Mouse (Mus musculus) ES-E14 (cell line): ENCODE measurements at regions not wholly inside any gene's neighbourhood (a gene's known extent, or its start where the extent isn't known, plus 50 kb on each side); places are given as distances from the start of the nearest gene placed in this dataset.

Experiments used
- DNase-seq: peaks from one replicate; pipeline ENCODE4 v3.0.0-alpha.2; 2013; ENCODE audit warnings: low read depth, low spot score
- H3K27ac ChIP-seq: 2 replicates; pipeline ENCODE4 v1.5.1; 2012; ENCODE audit warnings: low read depth, mild to moderate bottlenecking, low read length, moderate library complexity, mixed read lengths; ENCODE audit not compliant: poor library complexity, insufficient read depth, severe bottlenecking
- H3K36me3 ChIP-seq: 2 replicates; pipeline ENCODE4 v1.6.1; 2012; ENCODE audit warnings: mild to moderate bottlenecking, low read length, moderate library complexity, mixed read lengths; ENCODE audit not compliant: control insufficient read depth, poor library complexity, insufficient read depth, severe bottlenecking
- H3K4me1 ChIP-seq, 2 experiments: fragments of 150-350 bp in 1 of 2; sonication (generic) in 1 of 2; 2 replicates each; pipeline ENCODE4 v1.6.1; 2012; ENCODE audit warnings: low read length in 2 of 2, mild to moderate bottlenecking in 1 of 2, mixed read lengths in 1 of 2; ENCODE audit not compliant: control insufficient read depth in 2 of 2, insufficient read depth in 2 of 2, poor library complexity in 1 of 2
- H3K4me3 ChIP-seq, 2 experiments: fragments of 150-350 bp in 1 of 2; sonication (generic) in 1 of 2; 2 replicates each; pipeline ENCODE4 v1.5.1; 2012; ENCODE audit warnings: low read length in 2 of 2, low read depth in 1 of 2, mild to moderate bottlenecking in 1 of 2, mixed read lengths in 1 of 2; ENCODE audit not compliant: insufficient read depth in 1 of 2, poor library complexity in 1 of 2, severe bottlenecking in 1 of 2
- H3K9ac ChIP-seq: 2 replicates; pipeline ENCODE4 v1.6.1; 2012; ENCODE audit warnings: low read depth, mild to moderate bottlenecking, low read length, mixed read lengths; ENCODE audit not compliant: poor library complexity, insufficient read depth, severe bottlenecking
- H3K9me3 ChIP-seq: fragments of 150-350 bp; sonication (generic); 2 replicates; pipeline ENCODE4 v1.6.1; 2012; ENCODE audit warnings: low read depth, mild to moderate bottlenecking, low read length; ENCODE audit not compliant: control insufficient read depth, insufficient read depth
- CHD2 ChIP-seq: IDR thresholded peaks from 2 replicates; pipeline ENCODE4 v1.6.1; 2014; ENCODE audit warnings: mild to moderate bottlenecking, low read depth, low read length, inconsistent platforms
- HCFC1 ChIP-seq: IDR thresholded peaks from 2 replicates; pipeline ENCODE4 v1.6.1; 2012; ENCODE audit warnings: low read length, inconsistent platforms, borderline replicate concordance; ENCODE audit not compliant: insufficient read depth
- MAFK ChIP-seq: IDR thresholded peaks from 2 replicates; pipeline ENCODE4 v1.6.1; 2014; ENCODE audit warnings: mild to moderate bottlenecking, low read depth, low read length, inconsistent platforms; ENCODE audit not compliant: insufficient read depth
- ZC3H11A ChIP-seq: IDR thresholded peaks from 2 replicates; pipeline ENCODE4 v1.6.1; 2012; ENCODE audit warnings: low read depth, mild to moderate bottlenecking, inconsistent platforms, low read length, borderline replicate concordance
- ZNF384 ChIP-seq: IDR thresholded peaks from 2 replicates; pipeline ENCODE4 v1.6.1; 2012; ENCODE audit warnings: low read depth, low read length, inconsistent platforms
- in situ Hi-C, 2 experiments: fragments of 600-800 bp; cut with MboI; formaldehyde crosslinking; loops; one replicate each; pipeline ENCODE4 v1.15.1; 2025; ENCODE audit warnings: low sequenced_read_pairs in 2 of 2, inconsistent platforms in 1 of 2; ENCODE audit not compliant: unreplicated experiment in 2 of 2

DNA sequence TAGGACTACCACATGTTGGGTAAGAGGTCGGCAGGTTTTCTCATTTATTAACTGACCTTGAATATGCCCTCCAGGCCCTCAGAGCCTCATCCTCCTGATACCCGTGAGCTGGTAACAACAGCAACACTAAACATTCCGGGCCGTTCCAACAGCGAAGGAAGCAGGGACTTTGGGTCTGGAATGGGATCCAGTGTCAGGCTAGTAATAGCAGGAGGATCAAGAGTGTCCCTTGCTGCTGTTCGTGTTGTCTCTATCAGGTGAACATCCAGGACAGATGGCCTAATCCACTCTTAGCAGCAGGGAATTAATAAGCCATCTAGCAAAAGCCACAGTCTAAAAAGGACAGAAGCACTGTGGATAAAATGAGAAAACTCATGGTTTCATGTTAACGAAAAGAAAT, 106.7 kb downstream of the Cpeb2 start:
- in situ Hi-C loops, result no loop called here
- no peak for DNase-seq
- no peaks in the 10 kb centered on the region for H3K36me3 ChIP-seq
- no peak overlapping the region for H3K9ac ChIP-seq
- no peaks in the 10 kb centered on the region for H3K4me1 ChIP-seq
- H3K27ac ChIP-seq, result no peak overlapping the region
- no peak overlapping the region for H3K4me3 ChIP-seq
- TF ChIP-seq ZC3H11A (no peak), ZNF384 (no peak), CHD2 (no peak), MAFK (no peak), HCFC1 (no peak)
- H3K9me3 ChIP-seq, result 0 out of 2 replicates have a peak, but pooled peaks cover 2% of the 10 kb centered on the region

GRCm38 (mm10) chr5:43341475-43341874, 108.5 kb downstream of the Cpeb2 start:
- in situ Hi-C loops, result no loop called here
- no peaks in the 10 kb centered on the region for H3K4me1 ChIP-seq
- H3K9ac ChIP-seq, result no peak overlapping the region
- TF ChIP-seq ZNF384, result no peak
- no peak for TF ChIP-seq HCFC1
- no peak for TF ChIP-seq CHD2
- no peak for TF ChIP-seq ZC3H11A
- no peak for TF ChIP-seq MAFK
- no peaks in the 10 kb centered on the region for H3K36me3 ChIP-seq
- H3K4me3 ChIP-seq, result no peak overlapping the region
- H3K27ac ChIP-seq, result no peak overlapping the region
- 0 out of 2 replicates have a peak, but pooled peaks cover 3% of the 10 kb centered on the region for H3K9me3 ChIP-seq
- no peak for DNase-seq

- Histone ChIP-seq H3K27ac (no peak overlapping the region), H3K36me3 (no peaks in the 10 kb centered on the region), H3K9ac (no peak overlapping the region), H3K4me3 (no peak overlapping the region), H3K4me1 (no peaks in the 10 kb centered on the region), H3K9me3 (0 out of 2 replicates have a peak, but pooled peaks cover 4% of the 10 kb centered on the region)
- DNase-seq, result no peak
- TF ChIP-seq ZNF384, result no peak
- no peak for TF ChIP-seq CHD2
- TF ChIP-seq ZC3H11A, result no peak
- no peak for TF ChIP-seq HCFC1
- TF ChIP-seq MAFK, result no peak
- in situ Hi-C loops, result no loop called here
These were observed 111.5 kb downstream of the Cpeb2 start for GRCm38 (mm10) chr5:43344441-43344840.

DNA sequence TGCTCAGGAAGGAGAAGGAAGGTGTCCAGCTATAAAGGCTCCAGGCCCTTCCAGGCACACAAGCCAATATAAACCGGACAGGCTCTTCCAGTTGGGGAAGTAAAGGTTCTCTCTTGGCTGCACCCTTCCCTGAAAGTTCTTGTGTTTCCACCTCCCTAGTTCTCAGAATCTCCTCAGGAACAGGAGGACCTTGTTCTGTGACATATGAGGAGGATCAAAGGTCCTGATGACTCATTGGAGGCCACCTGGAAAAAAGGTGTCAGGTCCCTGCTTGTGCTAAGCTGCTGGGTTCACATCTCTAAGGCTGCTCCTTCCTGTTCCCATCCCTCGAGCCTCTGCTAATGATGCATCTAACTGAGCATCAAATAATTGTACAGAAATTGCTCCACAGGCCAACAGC, 118.0 kb downstream of the Cpeb2 start:
- TF ChIP-seq HCFC1 (no peak), CHD2 (no peak), MAFK (no peak), ZNF384 (no peak), ZC3H11A (no peak)
- in situ Hi-C loops, result no loop called here

More for the DNA sequence above, 118.0 kb downstream of the Cpeb2 start:
- no peak overlapping the region for H3K27ac ChIP-seq
- H3K9ac ChIP-seq, result no peak overlapping the region
- H3K4me1 ChIP-seq, result peaks cover 1 to 11% of the 10 kb centered on the region in 2 experiments; a peak in 2 of 4 replicates
- DNase-seq, result no peak
- no peak overlapping the region for H3K4me3 ChIP-seq
- peaks cover 8% of the 10 kb centered on the region; the same call in 1 of the 2 replicates for H3K9me3 ChIP-seq
- no peaks in the 10 kb centered on the region for H3K36me3 ChIP-seq
